Mouse (Mus musculus) testis, adult 2 months (tissue): ENCODE results near the gene Pam. TPM values are rescaled to one million over a fixed set of nuclear protein-coding genes. Genes with fewer than 3 reads are reported as not detected.

Source experiments
- H3K27ac ChIP-seq: fragments of 200-500 bp; 2 replicates; pipeline ENCODE4 v1.5.1; 2012; ENCODE audit warnings: low read depth, low read length; ENCODE audit not compliant: control insufficient read depth, insufficient read depth
- H3K27me3 ChIP-seq: fragments of 200-500 bp; 2 replicates; pipeline ENCODE4 v1.6.1; 2012; ENCODE audit warnings: mild to moderate bottlenecking, low read length, moderate library complexity; ENCODE audit not compliant: control insufficient read depth, insufficient read depth
- H3K36me3 ChIP-seq: fragments of 200-500 bp; 2 replicates; pipeline ENCODE4 v1.6.1; 2012; ENCODE audit warnings: mild to moderate bottlenecking, low read length; ENCODE audit not compliant: control insufficient read depth, insufficient read depth
- H3K4me1 ChIP-seq: fragments of 200-500 bp; 2 replicates; pipeline ENCODE4 v1.6.1; 2012; ENCODE audit warnings: low read length; ENCODE audit not compliant: control insufficient read depth, insufficient read depth
- H3K4me3 ChIP-seq: fragments of 200-500 bp; 2 replicates; pipeline ENCODE4 v1.5.1; 2012; ENCODE audit warnings: low read depth, mild to moderate bottlenecking, low read length, moderate library complexity, mixed read lengths; ENCODE audit not compliant: control insufficient read depth
- CTCF ChIP-seq: fragments of 200-500 bp; IDR thresholded peaks from 2 replicates; pipeline ENCODE4 v1.5.1; 2012; ENCODE audit warnings: low read depth, mild to moderate bottlenecking, inconsistent platforms, low read length, moderate library complexity; ENCODE audit not compliant: control insufficient read depth, insufficient read depth, insufficient replicate concordance
- POLR2A ChIP-seq: fragments of 200-500 bp; IDR thresholded peaks from 2 replicates; pipeline ENCODE4 v1.6.1; 2012; ENCODE audit warnings: low read depth, mild to moderate bottlenecking, inconsistent platforms, low read length, moderate library complexity; ENCODE audit not compliant: control insufficient read depth
- polyA plus RNA-seq: library from polyadenylated mRNA; depleted of rRNA; stranded (reverse); fragments of >200 nt; gene quantifications from 2 replicates; pipeline ENCODE4 v1.2.3, GENCODE M21; 2012

Pam gene
- polyA plus RNA-seq, 1 experiment = 6.1 TPM

GRCm38 (mm10) chr1:98031802-98032201 is 63.6 kb downstream of the Pam start:
- no peak overlapping the region for H3K4me3 ChIP-seq
- no peaks in the 10 kb centered on the region for H3K4me1 ChIP-seq
- TF ChIP-seq CTCF (no peak), POLR2A (no peak)
- H3K27me3 ChIP-seq = no peaks in the 10 kb centered on the region
- H3K27ac ChIP-seq = no peak overlapping the region
- H3K36me3 ChIP-seq = no peaks in the 10 kb centered on the region

- H3K36me3 ChIP-seq = no peaks in the 10 kb centered on the region
- no peaks in the 10 kb centered on the region for H3K4me1 ChIP-seq
- no peak overlapping the region for H3K4me3 ChIP-seq
- TF ChIP-seq POLR2A (no peak), CTCF (no peak)
- H3K27ac ChIP-seq = no peak overlapping the region
- no peaks in the 10 kb centered on the region for H3K27me3 ChIP-seq
Observed at GRCm38 (mm10) chr1:98029025-98029424, 66.4 kb downstream of the Pam start.

- H3K36me3 ChIP-seq = no peaks in the 10 kb centered on the region
- H3K4me1 ChIP-seq = no peaks in the 10 kb centered on the region
- no peaks in the 10 kb centered on the region for H3K27me3 ChIP-seq
- H3K4me3 ChIP-seq = no peak overlapping the region
- H3K27ac ChIP-seq = no peak overlapping the region
- TF ChIP-seq POLR2A (no peak), CTCF (no peak)
Observed at GRCm38 (mm10) chr1:98028468-98028867, 67.0 kb downstream of the Pam start.

- H3K27ac ChIP-seq = no peak overlapping the region
- no peaks in the 10 kb centered on the region for H3K4me1 ChIP-seq
- no peak overlapping the region for H3K4me3 ChIP-seq
- no peaks in the 10 kb centered on the region for H3K27me3 ChIP-seq
- no peaks in the 10 kb centered on the region for H3K36me3 ChIP-seq
- TF ChIP-seq POLR2A = no peak
- TF ChIP-seq CTCF = no peak
Observed at GRCm38 (mm10) chr1:98027959-98028358, 67.5 kb downstream of the Pam start.

- no peak overlapping the region for H3K27ac ChIP-seq
- H3K36me3 ChIP-seq = no peaks in the 10 kb centered on the region
- no peaks in the 10 kb centered on the region for H3K27me3 ChIP-seq
- no peak for TF ChIP-seq CTCF
- no peak overlapping the region for H3K4me3 ChIP-seq
- H3K4me1 ChIP-seq = no peaks in the 10 kb centered on the region
Observed at GRCm38 (mm10) chr1:98025924-98026640, 69.4 kb downstream of the Pam start.

- Histone ChIP-seq H3K36me3 (no peaks in the 10 kb centered on the region), H3K4me3 (no peak overlapping the region), H3K27ac (no peak overlapping the region), H3K4me1 (no peaks in the 10 kb centered on the region), H3K27me3 (no peaks in the 10 kb centered on the region)
- no peak for TF ChIP-seq CTCF
- no peak for TF ChIP-seq POLR2A
Observed at GRCm38 (mm10) chr1:98023866-98024265, 71.6 kb downstream of the Pam start.

GRCm38 (mm10) chr1:98018987-98019386 is 76.5 kb downstream of the Pam start:
- no peaks in the 10 kb centered on the region for H3K36me3 ChIP-seq
- no peak overlapping the region for H3K27ac ChIP-seq
- no peaks in the 10 kb centered on the region for H3K4me1 ChIP-seq
- no peak for TF ChIP-seq CTCF
- TF ChIP-seq POLR2A = no peak
- no peak overlapping the region for H3K4me3 ChIP-seq
- H3K27me3 ChIP-seq = no peaks in the 10 kb centered on the region

- Histone ChIP-seq H3K36me3 (no peaks in the 10 kb centered on the region), H3K4me1 (no peaks in the 10 kb centered on the region), H3K27me3 (no peaks in the 10 kb centered on the region), H3K27ac (no peak overlapping the region), H3K4me3 (no peak overlapping the region)
- TF ChIP-seq CTCF (no peak), POLR2A (no peak)
Observed at GRCm38 (mm10) chr1:98016004-98016848, 79.2 kb downstream of the Pam start.
